Comparison of ENCODE assay signal across 8 mouse cellular contexts in genomic region chr2:32352151-32353006, GRCm38 (mm10). TPM values are rescaled to one million over a fixed set of nuclear protein-coding genes. Genes with fewer than 3 reads are reported as not detected.
DNase-seq lines count a peak whose midpoint lies in the region; ATAC-seq and TF ChIP-seq lines count a peak whose summit lies in the region.

Gene Ciz1 (plus strand): TSS chr2:32352327.

- intact Hi-C loops in heart, postnatal 25 days (cut with DNase I): loop anchor here (2.0 kb wide), 1 partner anchor 134 kb away; no protein-coding TSS in a partner anchor

- no peak for TF ChIP-seq CTCF in brain, embryonic 14.5 days (IDR thresholded peaks at IDR 0.05; ENCODE audit: borderline replicate concordance, extremely low read depth, insufficient read depth, insufficient read length)

- H3K4me1 ChIP-seq in forebrain, embryonic 10.5 days: peaks cover 51% of the 10 kb centered on the region
- H3K4me1 ChIP-seq in midbrain, embryonic 10.5 days: peaks cover 44% of the 10 kb centered on the region
- peaks cover 23% of the 10 kb centered on the region for H3K4me1 ChIP-seq in stomach, embryonic 15.5 days

- H3K4me2 ChIP-seq in stomach, embryonic 15.5 days: peak within 1 kb of the TSS; percentile 99

- peak; percentile 6; the same call in 1 of the 2 replicates for ATAC-seq in stomach, embryonic 15.5 days (ENCODE audit: insufficient read depth, low FRiP score, low read depth)

- TF ChIP-seq POLR2A in brain, embryonic 14.5 days (IDR thresholded peaks at IDR 0.05; ENCODE audit: borderline replicate concordance, extremely low read depth, insufficient read depth, insufficient read length, poor library complexity, severe bottlenecking): peak; percentile 28; the same call in 1 of the 2 replicates

- peak within 1 kb of the TSS; percentile 85 for H3K27ac ChIP-seq in forebrain, embryonic 10.5 days
- H3K27ac ChIP-seq in midbrain, embryonic 10.5 days (replicated peaks): peak within 1 kb of the TSS; percentile 82
- H3K27ac ChIP-seq in stomach, embryonic 15.5 days: peak within 1 kb of the TSS; percentile 48; the same call in 1 of the 2 replicates

- H3K4me3 ChIP-seq in forebrain, embryonic 10.5 days: peak within 1 kb of the TSS; percentile 71
- peak within 1 kb of the TSS; percentile 67 for H3K4me3 ChIP-seq in midbrain, embryonic 10.5 days
- H3K4me3 ChIP-seq in stomach, embryonic 15.5 days (replicated peaks): peak within 1 kb of the TSS; percentile 67

- H3K27me3 ChIP-seq in forebrain, embryonic 10.5 days (ENCODE audit: poor library complexity, severe bottlenecking): peaks cover 35% of the 10 kb centered on the region
- peaks cover 38% of the 10 kb centered on the region for H3K27me3 ChIP-seq in midbrain, embryonic 10.5 days (ENCODE audit: low read depth, poor library complexity, severe bottlenecking)
- H3K27me3 ChIP-seq in stomach, embryonic 15.5 days (replicated peaks): 0 out of 2 replicates have a peak, but pooled peaks cover 3% of the 10 kb centered on the region

- peak; percentile 96 for DNase-seq in heart, adult 11 months
- DNase-seq in heart, adult 9 months (ENCODE audit: low spot score in 2 of 2): no peak
- DNase-seq in brain, embryonic 14.5 days (ENCODE audit: low read depth): peak; percentile 85
- DNase-seq in forebrain, embryonic 10.5 days (ENCODE audit: extremely low spot score, low spot score): peak; percentile 39
- DNase-seq in heart, postnatal 25 days (ENCODE audit: low spot score): no peak
- DNase-seq in layer of hippocampus, postnatal 25 days (ENCODE audit: extremely low spot score in 1 of 2, low spot score in 1 of 2): no peak
- peak; percentile 57 for DNase-seq in midbrain, embryonic 10.5 days (ENCODE audit: low spot score)

- H3K36me3 ChIP-seq in forebrain, embryonic 10.5 days (replicated peaks): no peaks in the 10 kb centered on the region
- H3K36me3 ChIP-seq in midbrain, embryonic 10.5 days: no peaks in the 10 kb centered on the region
- H3K36me3 ChIP-seq in stomach, embryonic 15.5 days: no peaks in the 10 kb centered on the region

- under 1% methylated on average over 52 of the region's 52 CpGs for WGBS in forebrain, embryonic 10.5 days
- WGBS in midbrain, embryonic 10.5 days: under 1% methylated on average over 40 of the region's 52 CpGs
- 1% methylated on average over 44 of the region's 52 CpGs for WGBS in stomach, embryonic 15.5 days

- H3K9me3 ChIP-seq in forebrain, embryonic 10.5 days: no peaks in the 10 kb centered on the region
- no peaks in the 10 kb centered on the region for H3K9me3 ChIP-seq in midbrain, embryonic 10.5 days (replicated peaks)
- no peaks in the 10 kb centered on the region for H3K9me3 ChIP-seq in stomach, embryonic 15.5 days

- H3K9ac ChIP-seq in stomach, embryonic 15.5 days: peak within 1 kb of the TSS; percentile 60

RNA-seq across cellular contexts. Expression of gene Ciz1, which starts in this region (rescaled TPM):
- 225 and 268 TPM in 2 replicates for polyA plus RNA-seq in brain, embryonic 14.5 days (2012; rRNA removed)
- polyA plus RNA-seq in forebrain, embryonic 10.5 days (2016; fragmentation: Nextera tagmentation; extraction: Ambion mirVana): 57.7 and 70.3 TPM in 2 replicates
- 10 to 100 TPM; 25.6 to 32.2 TPM for total RNA-seq in heart, postnatal 25 days (2021)
- total RNA-seq in layer of hippocampus, postnatal 25 days (2021): 10 to 100 TPM; 56.1 to 85.3 TPM
- 60.5 and 69.8 TPM in 2 replicates for polyA plus RNA-seq in midbrain, embryonic 10.5 days (2016; fragmentation: Nextera tagmentation; extraction: Ambion mirVana)
- 33.8 and 41.6 TPM in 2 replicates for polyA plus RNA-seq in stomach, embryonic 15.5 days (2015; fragmentation: Nextera tagmentation; extraction: Ambion mirVana)

Comparison
In these comparisons a context has a peak if more than half of its experiments do, and no peak if none do; other contexts are left out.
1. DNase-seq: peak in heart, adult 11 months (single experiment), brain, embryonic 14.5 days (single experiment), forebrain, embryonic 10.5 days (single experiment) and midbrain, embryonic 10.5 days (single experiment); none in heart, adult 9 months (0 of 2), heart, postnatal 25 days (single experiment) and layer of hippocampus, postnatal 25 days (0 of 2).
2. Peak in every context shown above with its lines, with median percentiles within 50 percentile points of each other: H3K27ac ChIP-seq and H3K4me3 ChIP-seq.